Mouse (Mus musculus) retina, adult 2 months (tissue): Measurements from ENCODE around the gene Adm2.

Experiments
- DNase-seq: peaks from one replicate; pipeline ENCODE4 v3.0.0-alpha.2; 2012; ENCODE audit warnings: low read depth, low spot score

Adm2 gene

DNA sequence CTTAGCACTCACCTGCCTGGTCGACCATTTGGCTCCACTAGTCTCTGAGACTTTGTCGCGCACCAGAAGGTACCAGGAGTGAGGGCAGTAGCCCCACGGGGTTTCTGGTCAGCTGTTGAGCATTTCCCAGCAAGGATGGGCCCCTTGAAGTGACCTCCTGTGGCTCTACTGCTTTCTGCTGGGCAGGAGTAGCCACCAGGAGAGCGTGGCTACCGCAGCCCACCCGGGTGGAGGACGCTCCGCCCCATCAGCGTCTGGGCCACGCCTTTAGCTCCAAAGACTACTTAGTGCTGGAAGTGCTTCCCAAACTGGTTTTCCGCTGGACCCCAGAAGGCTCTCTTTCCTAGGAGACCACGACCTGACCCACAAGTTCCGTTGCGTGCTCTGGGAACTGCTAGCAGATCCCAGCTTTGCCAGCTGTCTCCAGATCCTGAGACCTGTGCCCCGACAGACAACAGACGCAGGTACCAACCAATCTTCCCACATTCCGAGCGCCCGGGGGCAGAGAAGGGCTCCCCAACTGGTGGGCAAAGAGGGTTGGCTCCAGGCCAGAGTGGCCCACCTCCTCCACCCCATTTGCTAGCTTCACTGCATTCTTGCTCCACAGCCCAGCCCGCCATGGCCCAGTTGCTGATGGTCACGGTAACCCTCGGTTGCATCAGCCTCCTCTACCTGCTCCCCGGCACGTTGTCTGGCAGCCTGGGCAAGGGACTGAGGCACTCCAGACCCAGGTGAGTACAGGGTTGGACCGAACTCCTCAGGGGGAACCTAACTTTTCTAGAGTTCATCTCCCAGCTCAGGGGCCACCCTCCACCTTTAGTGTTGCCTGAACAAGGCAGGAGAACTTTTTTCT, at the start of gene Adm2:
TSS of gene Adm2 (plus strand) at position 51 of the 853 bp plus-strand sequence.
- DNase-seq, result no peak

DNA sequence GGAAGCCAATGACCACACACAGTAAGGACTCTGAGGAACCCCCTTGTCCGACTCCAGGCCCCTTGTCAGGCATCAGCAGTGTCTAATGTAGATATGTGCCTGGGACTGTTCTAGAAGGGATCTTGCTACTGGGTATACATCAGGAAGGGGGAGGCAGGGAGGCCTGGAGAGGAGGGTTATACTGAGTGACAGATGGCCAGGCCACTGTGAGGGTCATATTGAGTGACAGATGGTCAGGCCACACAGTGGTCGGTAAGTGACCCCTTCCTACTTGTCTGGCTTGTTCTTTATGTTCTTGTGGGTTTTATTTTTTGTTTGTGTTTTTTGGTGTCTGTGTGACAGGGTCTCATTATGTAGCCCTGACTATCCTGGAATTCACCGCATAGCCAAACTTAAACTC, 47.0 kb upstream of the Adm2 start:
- no peak for DNase-seq

GRCm38 (mm10) chr15:89277366-89277765, 45.2 kb upstream of the Adm2 start:
- no peak for DNase-seq

DNA sequence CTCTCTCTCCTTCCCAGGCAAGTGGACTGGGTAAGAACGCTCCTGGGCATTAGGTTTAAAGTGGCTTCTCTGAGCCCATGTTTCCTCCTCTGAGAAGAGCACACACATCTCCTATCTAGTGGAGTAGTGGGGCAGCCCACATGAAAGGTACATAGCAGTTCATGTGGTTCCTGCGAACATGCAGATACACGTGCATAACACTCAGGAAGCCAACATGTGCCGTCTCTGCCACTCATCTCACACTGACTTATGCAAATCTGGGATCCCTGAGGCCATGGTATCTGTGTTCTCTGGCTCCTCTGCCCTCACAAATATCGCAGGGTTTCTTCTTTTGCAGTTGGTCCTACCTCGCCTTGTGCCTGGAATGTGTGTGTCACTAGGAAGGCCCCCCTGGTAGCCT, 40.0 kb upstream of the Adm2 start:
- DNase-seq, result no peak

DNA sequence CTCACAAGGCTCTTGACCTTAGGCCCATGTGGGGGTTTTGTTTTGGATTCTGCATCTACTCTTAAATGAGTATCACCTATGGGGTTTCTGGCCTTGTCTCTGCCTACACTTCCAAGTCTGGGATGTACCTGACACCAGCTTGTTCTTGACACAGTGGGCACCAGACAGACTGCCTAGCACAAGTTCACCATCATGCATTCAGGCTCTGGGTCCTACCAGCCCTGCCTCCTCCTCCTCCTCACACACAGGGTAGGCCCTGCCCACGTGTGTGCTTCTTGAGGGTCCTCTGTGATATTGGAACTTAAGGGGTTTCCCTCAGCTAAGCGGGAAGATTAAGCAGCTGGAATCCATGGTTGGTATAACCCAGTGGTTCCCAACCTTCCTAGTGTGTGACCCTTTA, 38.4 kb upstream of the Adm2 start:
- no peak for DNase-seq

GRCm38 (mm10) chr15:89285004-89285403, 37.5 kb upstream of the Adm2 start:
- DNase-seq, result no peak

GRCm38 (mm10) chr15:89285478-89285877, 37.0 kb upstream of the Adm2 start:
- DNase-seq, result no peak

DNA sequence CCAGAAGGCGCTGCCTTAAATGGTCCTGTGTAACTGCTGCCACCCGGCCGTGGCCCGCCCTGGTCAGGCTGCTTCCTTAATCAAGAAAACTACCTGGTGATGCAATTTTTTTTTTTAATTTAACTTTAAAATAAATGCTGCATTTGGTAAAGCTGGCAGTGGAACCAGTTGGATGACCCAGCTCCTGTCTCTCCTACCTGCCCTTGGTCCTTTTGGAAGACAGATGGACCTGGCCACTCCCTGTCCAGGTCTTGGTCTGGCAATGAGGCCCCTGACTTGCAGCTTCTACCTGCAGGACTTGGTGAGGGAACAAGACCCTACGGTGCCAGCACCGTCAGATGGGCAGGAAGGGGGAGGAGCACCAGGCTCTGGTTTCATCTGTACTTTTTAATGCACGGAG, 36.4 kb upstream of the Adm2 start:
- DNase-seq, result no peak

- DNase-seq, result no peak
Measured at GRCm38 (mm10) chr15:89286582-89286981, 35.9 kb upstream of the Adm2 start.

DNA sequence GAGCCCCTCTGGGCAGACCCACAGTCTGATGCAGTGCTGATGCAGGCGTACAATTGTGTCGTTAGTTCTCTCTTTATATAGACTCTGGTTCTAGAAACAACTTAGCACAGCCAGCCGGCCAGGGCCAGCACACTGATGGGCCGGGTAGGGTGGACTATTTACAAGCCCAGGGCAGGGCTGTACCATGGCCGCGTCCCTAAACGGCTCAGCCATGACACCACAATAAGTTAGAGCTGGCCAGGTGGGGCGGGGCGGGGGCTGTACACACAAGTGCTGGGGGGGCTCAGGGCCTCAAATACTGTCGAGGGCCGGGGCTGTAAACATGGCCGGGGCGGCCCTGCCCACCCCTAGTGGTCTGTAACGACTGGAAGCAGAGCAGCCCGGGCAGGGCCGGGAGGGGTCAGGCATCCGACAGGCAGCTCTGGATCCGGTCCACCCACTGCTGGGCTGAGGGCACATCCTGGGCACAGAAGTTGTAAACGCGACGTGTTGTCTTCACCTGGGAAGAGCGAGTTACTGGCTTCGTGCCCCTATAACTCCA, 34.2 kb upstream of the Adm2 start:
- no peak for DNase-seq

DNA sequence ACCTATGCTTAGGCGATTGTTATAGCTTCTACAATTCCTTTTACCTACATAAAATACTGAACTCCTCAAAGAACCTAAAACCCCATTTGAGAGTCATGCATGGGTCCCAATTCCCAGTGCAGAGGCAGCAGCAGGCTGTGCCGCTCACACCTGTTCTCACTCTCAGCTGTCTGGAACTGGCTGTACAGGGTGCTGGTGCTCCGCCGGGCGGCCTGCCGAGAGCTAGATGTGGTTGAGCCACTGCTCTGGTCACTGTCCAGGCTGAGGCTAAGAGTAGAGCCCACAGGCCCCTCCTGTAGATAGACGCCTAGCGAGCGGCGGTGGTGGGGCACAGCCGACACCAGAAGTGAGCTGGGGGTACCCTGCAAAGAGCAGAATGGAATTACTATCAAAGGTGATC, 33.1 kb upstream of the Adm2 start:
- DNase-seq, result no peak

DNA sequence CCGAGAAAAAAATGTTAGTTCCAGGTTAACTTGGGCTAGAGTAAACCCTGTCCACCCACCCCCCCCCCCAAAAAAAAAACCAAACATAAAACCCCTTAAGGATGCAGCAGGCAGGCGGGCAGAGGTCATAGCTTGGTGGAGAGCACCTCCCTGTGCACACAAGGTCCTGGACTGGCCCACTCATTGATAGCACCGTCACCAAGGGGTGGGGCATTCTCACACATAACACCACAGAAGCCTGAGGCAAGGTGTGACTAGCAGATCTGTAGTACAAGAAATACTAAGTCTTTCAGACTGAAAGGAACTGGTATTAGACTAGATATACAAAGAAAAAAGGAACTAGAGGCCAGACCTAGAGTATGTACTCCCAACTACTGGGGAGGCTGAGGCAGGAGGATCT, 31.0 kb upstream of the Adm2 start:
- DNase-seq, result no peak

GRCm38 (mm10) chr15:89292795-89293194, 29.7 kb upstream of the Adm2 start:
- no peak for DNase-seq

DNA sequence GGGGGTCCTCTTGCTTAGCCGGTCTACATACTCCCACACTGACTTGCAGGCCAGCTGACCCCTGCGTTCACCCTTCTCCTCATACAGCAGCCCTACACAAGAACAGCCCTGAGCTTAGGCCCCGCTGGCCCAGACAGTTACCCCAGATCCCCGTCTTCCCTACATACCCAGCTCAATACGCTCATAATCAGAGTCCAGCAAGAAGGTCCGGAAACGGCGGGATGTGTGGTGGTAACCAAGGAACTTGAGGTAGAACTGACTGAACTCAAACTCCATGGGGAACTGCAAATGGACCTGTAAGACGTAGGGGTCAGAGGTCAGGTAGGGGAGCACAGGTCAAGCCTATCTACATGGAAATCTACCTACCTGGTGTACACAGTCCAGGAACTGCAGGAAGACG, 28.7 kb upstream of the Adm2 start:
- no peak for DNase-seq

GRCm38 (mm10) chr15:89295580-89296165, 26.8 kb upstream of the Adm2 start:
- DNase-seq, result no peak

- no peak for DNase-seq
Measured at GRCm38 (mm10) chr15:89296465-89296864, 26.1 kb upstream of the Adm2 start.

DNA sequence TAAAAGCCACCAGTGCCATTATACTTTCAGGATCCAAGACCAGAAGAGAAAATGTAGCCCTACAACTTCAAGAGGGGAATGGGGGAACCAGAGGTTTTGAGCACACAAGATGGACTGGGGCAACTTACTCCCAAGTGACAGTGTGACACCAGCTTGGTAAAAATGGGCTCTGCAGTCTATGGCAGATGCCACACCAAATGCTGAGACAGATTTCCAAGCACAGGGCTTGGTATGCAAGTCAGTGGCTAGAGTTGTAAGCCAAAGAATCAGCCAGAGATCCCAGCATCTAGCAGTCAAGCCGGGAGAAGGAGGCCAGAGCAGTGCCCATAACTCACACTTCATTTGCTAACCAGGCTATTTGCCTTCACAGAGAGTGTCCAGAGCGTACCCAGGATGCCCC, 24.8 kb upstream of the Adm2 start:
- no peak for DNase-seq

- DNase-seq, result no peak
Measured at GRCm38 (mm10) chr15:89300180-89300579, 22.3 kb upstream of the Adm2 start.

DNA sequence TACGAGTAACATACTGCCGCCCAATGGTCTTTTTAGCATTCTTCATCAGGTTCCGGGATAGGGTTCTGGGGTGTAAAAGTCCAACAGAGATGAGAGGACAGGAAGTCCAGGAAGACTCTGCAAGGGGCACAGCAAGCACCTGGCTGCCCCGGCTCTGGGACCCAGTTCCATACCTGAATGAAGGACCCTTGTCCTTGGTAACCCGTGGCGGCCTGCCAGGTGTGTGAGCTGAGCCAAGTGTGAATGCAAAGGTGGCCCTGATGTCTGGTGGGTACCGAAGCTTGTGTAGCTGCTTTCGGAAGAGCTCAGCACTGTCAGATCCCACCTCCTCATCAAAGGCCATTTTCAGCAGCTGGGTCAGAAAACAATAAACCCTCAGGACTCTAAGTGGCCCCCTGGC, 21.9 kb upstream of the Adm2 start:
- no peak for DNase-seq

GRCm38 (mm10) chr15:89305966-89306365, 16.6 kb upstream of the Adm2 start:
- no peak for DNase-seq

DNA sequence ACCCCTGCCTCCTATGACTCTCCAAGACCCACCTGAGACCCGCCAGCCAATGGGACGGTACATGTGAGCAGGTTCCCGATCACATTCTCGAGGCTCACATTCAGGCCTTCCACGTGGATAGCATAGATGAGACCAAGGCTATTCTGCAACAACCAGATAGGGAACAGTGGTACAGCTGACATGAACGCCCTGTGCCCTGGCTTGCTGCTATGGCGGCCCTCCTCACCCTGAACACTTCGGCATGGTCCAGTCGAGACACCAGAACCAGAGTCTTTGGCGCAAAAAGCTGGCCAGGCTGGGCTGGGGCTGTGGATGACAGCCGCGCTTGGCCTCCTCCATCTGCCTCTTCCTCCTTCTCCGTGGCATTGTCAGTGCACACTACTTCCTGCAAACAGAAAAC, 15.1 kb upstream of the Adm2 start:
- no peak for DNase-seq

- DNase-seq, result no peak
Measured at GRCm38 (mm10) chr15:89308406-89309139, 13.9 kb upstream of the Adm2 start.
